Mouse (Mus musculus) hindbrain, embryonic 12.5 days (tissue): Measurements from ENCODE around the gene Ywhae. TPM values are rescaled to one million over a fixed set of nuclear protein-coding genes. Genes with fewer than 3 reads are reported as not detected.
A peak's percentile ranks its signal among the peaks of the same experiment; 100 is the strongest.
"Not testable (repeated sequence)": the region's sequence is repeated elsewhere in the genome, so short reads cannot be mapped to it uniquely, and the experiment has no call there.

ENCODE experiments used
- ATAC-seq: fragments of 200-750 bp; cut with Nextera tagmentation; 2 replicates; pipeline ENCODE4 v1.8.0; 2017; ENCODE audit warnings: moderate TSS enrichment; ENCODE audit not compliant: low FRiP score
- H3K27ac ChIP-seq: fragments of 300-500 bp; sonication (generic); 2 replicates; pipeline ENCODE4 v1.5.1; 2016; ENCODE audit warnings: mild to moderate bottlenecking
- H3K27me3 ChIP-seq: fragments of 300-500 bp; sonication (generic); 2 replicates; pipeline ENCODE4 v1.6.1; 2016; ENCODE audit warnings: mild to moderate bottlenecking
- H3K36me3 ChIP-seq: fragments of 300-500 bp; sonication (generic); 2 replicates; pipeline ENCODE4 v1.6.1; 2016; ENCODE audit warnings: mild to moderate bottlenecking
- H3K4me1 ChIP-seq: fragments of 300-500 bp; sonication (generic); 2 replicates; pipeline ENCODE4 v1.6.1; 2016
- H3K4me2 ChIP-seq: fragments of 300-500 bp; sonication (generic); replicated peaks from 2 replicates; pipeline ENCODE4 v1.6.1; 2016; ENCODE audit warnings: mild to moderate bottlenecking
- H3K4me3 ChIP-seq: fragments of 300-500 bp; sonication (generic); 2 replicates; pipeline ENCODE4 v1.5.1; 2016; ENCODE audit warnings: mild to moderate bottlenecking
- H3K9ac ChIP-seq: fragments of 300-500 bp; sonication (generic); 2 replicates; pipeline ENCODE4 v1.6.1; 2016; ENCODE audit warnings: mild to moderate bottlenecking, moderate library complexity
- H3K9me3 ChIP-seq: fragments of 300-500 bp; sonication (generic); replicated peaks from 2 replicates; pipeline ENCODE4 v1.6.1; 2016; ENCODE audit warnings: mild to moderate bottlenecking
- whole genome bisulfite sequencing: fragments of 180-500 bp; shearing (Covaris S2); methylation state at CpG from one replicate; pipeline ENCODE4 v1.1.7; 2016; 5-methylcytosine and 5-hydroxymethylcytosine counted together
- polyA plus RNA-seq: library from polyadenylated mRNA; unstranded; fragments of >200 nt; fragmentation: Nextera tagmentation; extraction: Ambion mirVana; gene quantifications from 2 replicates; pipeline ENCODE4 v1.2.1, GENCODE M21; 2016

Ywhae gene
- 1,318 and 1,416 TPM in 2 replicates for polyA plus RNA-seq

DNA sequence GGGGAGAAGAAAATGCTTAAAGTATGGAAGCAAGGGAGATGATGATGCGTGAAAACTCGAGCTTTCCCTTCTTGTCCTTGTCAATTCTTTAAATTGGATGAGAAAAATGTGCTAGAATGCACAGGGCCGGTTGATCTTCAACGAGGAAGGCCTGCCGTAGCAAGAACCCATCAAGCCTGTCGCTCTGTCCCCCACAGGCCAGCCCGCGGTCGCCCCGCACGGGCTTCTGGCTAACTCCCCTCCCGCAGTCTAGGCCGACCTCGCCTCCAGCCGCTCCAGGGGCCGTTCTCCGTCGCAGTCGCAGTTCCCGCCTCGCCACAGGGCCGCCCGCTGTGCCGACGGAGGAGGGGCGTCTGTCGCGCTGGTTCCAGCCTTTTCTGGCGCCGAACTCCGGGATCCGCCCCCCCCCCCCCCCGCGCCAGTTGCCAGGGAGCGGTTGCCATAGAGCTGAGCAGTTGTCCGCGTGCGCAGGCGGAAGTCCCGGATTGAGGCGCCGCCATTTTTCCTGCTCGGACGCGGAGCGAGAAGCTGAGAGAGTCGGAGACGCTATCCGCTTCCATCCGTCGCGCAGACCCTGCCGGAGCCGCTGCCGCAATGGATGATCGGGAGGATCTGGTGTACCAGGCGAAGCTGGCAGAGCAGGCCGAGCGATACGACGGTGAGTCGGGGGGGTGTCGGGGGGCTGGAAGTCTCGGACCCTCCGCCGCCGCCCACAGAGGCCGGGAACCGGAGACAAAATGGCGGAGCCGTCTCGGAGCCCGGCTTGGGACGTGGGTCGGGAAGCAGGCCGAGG lies at the start of gene Ywhae:
Gene Ywhae, plus strand, starts transcription at position 436 of the 793 bp plus-strand sequence.
- under 1% methylated on average over 73 of the region's 76 CpGs for WGBS

DNA sequence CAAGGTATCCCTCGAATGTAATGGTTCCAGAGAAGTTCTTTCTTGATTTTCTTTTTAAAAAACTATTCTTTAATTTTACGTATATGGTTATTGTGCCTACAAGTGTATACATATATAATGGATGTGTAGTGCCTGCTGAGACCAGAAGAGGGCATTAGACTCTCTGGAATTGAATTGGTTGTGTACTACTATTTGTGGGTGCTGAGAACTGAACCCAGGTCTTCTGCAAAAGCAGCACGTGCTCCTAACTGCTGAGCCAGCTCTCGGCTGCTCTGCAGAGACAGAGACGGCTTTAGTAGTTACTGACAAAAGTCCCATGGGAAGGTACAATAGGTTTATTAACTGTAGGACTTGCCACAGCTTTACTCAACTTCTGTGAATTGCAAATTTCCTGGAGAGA lies 48.2 kb upstream of the Ywhae start:
- peaks cover 10% of the 10 kb centered on the region; the same call in 1 of the 2 replicates for H3K36me3 ChIP-seq
- no peak overlapping the region for H3K4me3 ChIP-seq
- H3K4me1 ChIP-seq = peaks cover 13% of the 10 kb centered on the region
- ATAC-seq = no peak
- no peaks in the 10 kb centered on the region for H3K9me3 ChIP-seq
- no peak overlapping the region for H3K9ac ChIP-seq
- no peak overlapping the region for H3K27ac ChIP-seq
- H3K27me3 ChIP-seq = no peaks in the 10 kb centered on the region
- 94% methylated on average over 5 of the region's 5 CpGs for WGBS
- H3K4me2 ChIP-seq = no peak overlapping the region

More for the DNA sequence above, at the start of gene Ywhae:
- H3K4me2 ChIP-seq = peak within 1 kb of the TSS; percentile 85
- H3K27me3 ChIP-seq = no peaks in the 10 kb centered on the region
- peak within 1 kb of the TSS; percentile 78 for H3K4me3 ChIP-seq
- H3K4me1 ChIP-seq = peaks cover 33% of the 10 kb centered on the region
- no peaks in the 10 kb centered on the region for H3K9me3 ChIP-seq
- ATAC-seq = peak; percentile 94
- 0 out of 2 replicates have a peak, but pooled peaks cover 5% of the 10 kb centered on the region for H3K36me3 ChIP-seq
- peak within 1 kb of the TSS; percentile 99 for H3K27ac ChIP-seq
- peak within 1 kb of the TSS; percentile 99 for H3K9ac ChIP-seq

DNA sequence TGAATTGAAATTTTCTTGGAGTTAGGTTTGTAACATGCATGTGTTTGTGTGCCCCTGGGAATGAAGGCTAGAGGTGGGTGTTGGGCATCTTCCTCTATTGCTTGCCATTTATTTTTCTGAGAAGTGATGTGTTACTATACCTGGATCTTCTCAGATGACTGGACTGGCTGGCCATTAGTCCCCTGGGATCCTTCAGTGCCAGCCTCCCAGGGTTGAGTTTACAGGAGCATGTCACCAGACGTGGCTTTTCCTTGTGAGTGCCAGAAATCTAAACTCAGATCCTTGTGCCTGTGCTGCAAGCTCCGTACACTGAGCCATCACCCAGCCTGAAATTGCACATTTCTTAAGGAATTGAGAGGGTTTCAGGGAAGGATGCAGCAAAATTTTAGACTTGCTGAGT lies 47.7 kb upstream of the Ywhae start:
- no peak for ATAC-seq
- H3K9me3 ChIP-seq = no peaks in the 10 kb centered on the region
- H3K9ac ChIP-seq = no peak overlapping the region
- H3K36me3 ChIP-seq = peaks cover 10% of the 10 kb centered on the region; the same call in 1 of the 2 replicates
- H3K4me3 ChIP-seq = no peak overlapping the region
- H3K4me2 ChIP-seq = no peak overlapping the region
- no peak overlapping the region for H3K27ac ChIP-seq
- WGBS = 82% methylated on average over 2 of the region's 2 CpGs
- no peaks in the 10 kb centered on the region for H3K27me3 ChIP-seq
- H3K4me1 ChIP-seq = peaks cover 13% of the 10 kb centered on the region

DNA sequence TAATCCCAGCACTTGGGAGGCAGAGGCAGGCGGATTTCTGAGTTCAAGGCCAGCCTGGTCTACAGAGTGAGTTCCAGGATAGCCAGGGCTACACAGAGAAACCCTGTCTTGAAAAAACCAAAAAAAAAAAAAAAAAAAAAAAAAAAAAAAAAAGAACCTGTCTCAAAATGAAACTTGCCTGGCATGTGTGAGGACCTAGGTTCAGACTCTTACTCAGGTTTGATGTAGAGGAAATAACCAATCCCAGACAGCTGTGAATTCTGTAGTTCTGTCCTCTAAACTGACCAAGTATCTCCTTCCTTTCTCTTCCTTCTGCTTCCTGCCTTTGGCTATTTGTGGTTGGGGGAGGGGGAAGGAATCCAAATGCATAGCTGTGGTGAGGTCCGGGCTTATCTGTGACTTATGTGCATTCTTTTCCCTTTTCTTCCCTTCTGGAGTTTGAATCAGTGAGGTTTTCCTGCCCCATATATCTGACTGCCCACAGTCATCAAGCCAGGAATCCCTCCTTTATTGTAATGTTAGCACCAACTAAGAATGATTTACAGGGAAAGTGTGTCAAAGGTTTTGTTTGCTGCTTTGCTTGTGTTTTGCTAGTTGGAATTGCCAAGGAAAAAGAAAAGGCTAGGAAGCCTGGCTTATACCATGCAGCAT lies 45.2 kb upstream of the Ywhae start:
- no peak overlapping the region for H3K4me3 ChIP-seq
- WGBS = 81% methylated on average over 2 of the region's 2 CpGs
- 0 out of 2 replicates have a peak, but pooled peaks cover 2% of the 10 kb centered on the region for H3K4me1 ChIP-seq
- no peaks in the 10 kb centered on the region for H3K27me3 ChIP-seq
- H3K36me3 ChIP-seq = peaks cover 24% of the 10 kb centered on the region
- no peak overlapping the region for H3K9ac ChIP-seq
- no peak for ATAC-seq
- no peak overlapping the region for H3K4me2 ChIP-seq
- H3K27ac ChIP-seq = no peak overlapping the region
- no peaks in the 10 kb centered on the region for H3K9me3 ChIP-seq

DNA sequence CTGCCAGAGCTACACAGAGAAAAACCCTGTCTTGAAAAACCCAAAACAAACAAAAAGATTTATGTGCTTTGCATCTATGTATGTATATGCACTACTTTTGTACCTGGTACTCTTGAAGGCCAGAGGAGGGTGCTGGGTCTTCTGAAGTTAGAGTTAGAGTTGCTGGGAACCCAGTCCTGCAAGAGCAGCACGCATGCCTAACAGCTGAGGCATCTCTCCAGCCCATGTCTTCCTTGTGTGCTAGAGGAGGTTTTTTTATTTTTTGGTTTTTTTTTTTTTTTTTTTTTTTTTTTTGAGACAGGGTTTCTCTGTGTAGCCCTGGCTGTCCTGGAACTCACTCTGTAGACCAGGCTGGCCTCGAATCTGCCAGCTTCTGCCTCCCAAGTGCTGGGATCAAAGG lies 44.5 kb upstream of the Ywhae start:
- H3K4me1 ChIP-seq = 0 out of 2 replicates have a peak, but pooled peaks cover 2% of the 10 kb centered on the region
- H3K9ac ChIP-seq = no peak overlapping the region
- no peak overlapping the region for H3K4me2 ChIP-seq
- no peak for ATAC-seq
- H3K36me3 ChIP-seq = peaks cover 28% of the 10 kb centered on the region
- H3K27me3 ChIP-seq = no peaks in the 10 kb centered on the region
- WGBS = 93% methylated on average over 2 of the region's 2 CpGs
- no peak overlapping the region for H3K4me3 ChIP-seq
- H3K9me3 ChIP-seq = no peaks in the 10 kb centered on the region
- H3K27ac ChIP-seq = no peak overlapping the region

DNA sequence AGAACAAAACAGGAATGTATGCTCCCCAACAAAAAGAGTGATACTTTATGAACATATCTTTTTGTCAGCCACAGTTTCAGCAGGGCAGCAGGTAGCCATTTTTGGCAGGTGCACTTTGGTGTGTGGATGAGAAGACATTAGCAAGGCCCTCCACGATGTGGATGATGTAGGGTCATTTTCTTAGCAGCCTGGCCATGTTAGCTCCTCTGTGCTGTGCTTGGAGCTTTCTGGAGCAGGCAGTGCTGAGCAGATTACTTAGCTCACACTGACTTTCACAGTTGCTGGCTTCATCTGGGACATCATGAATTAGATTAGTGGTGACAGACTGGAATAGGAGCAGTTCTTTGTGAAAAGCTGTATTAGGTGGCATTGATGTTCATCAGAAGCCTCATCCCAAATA lies 42.7 kb upstream of the Ywhae start:
- Histone ChIP-seq H3K4me3 (no peak overlapping the region), H3K36me3 (peaks cover 39% of the 10 kb centered on the region), H3K9me3 (no peaks in the 10 kb centered on the region), H3K4me2 (no peak overlapping the region), H3K4me1 (0 out of 2 replicates have a peak, but pooled peaks cover 2% of the 10 kb centered on the region), H3K27ac (no peak overlapping the region), H3K27me3 (no peaks in the 10 kb centered on the region), H3K9ac (no peak overlapping the region)
- 92% methylated on average over 1 of the region's 1 CpGs for WGBS
- ATAC-seq = no peak

DNA sequence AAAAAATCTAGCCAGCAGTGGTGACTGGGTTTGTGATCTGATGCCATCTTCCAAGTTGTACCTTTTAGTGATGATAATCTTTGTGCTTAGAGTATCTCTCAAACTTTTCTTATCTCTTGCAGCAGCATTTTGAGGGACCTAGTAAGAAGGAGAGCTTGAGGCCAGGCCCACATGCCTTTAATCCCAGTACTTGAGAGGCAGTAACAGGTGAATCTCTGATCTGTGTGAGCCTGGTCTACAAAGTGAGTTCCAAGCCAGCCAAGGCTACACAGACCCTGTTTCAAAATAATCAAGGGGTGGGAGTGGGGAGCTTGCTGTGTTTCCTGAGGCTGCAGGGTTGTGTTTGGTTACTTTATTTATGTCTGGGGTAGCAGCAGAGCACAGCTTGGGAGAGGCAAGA lies 41.6 kb upstream of the Ywhae start:
- no peak overlapping the region for H3K4me2 ChIP-seq
- no peaks in the 10 kb centered on the region for H3K27me3 ChIP-seq
- no peak for ATAC-seq
- H3K4me1 ChIP-seq = 0 out of 2 replicates have a peak, but pooled peaks cover under 1% of the 10 kb centered on the region
- peaks cover 42% of the 10 kb centered on the region for H3K36me3 ChIP-seq
- no peak overlapping the region for H3K4me3 ChIP-seq
- H3K27ac ChIP-seq = no peak overlapping the region
- H3K9ac ChIP-seq = no peak overlapping the region
- H3K9me3 ChIP-seq = no peaks in the 10 kb centered on the region

DNA sequence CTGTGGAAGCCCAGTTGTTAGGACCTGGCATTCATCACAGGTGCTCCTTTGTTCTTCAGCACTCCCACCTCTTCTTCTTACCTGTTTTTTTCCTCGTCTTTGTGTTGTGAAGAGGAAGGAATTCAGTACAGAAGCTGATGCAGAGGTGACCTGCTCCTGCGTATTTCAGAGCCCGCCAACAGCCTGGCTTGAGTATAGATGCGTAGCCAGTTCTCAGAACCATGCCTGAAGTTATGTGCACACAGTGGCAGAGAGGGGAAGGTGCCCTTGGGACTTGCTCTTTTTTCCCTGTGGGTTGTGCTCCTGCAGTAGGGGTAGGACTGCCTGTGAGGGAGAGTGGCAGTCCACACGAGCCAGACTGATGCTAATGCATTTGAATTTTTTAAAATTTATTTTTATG lies 39.1 kb upstream of the Ywhae start:
- Histone ChIP-seq H3K27ac (no peak overlapping the region), H3K4me1 (no peaks in the 10 kb centered on the region), H3K4me3 (no peak overlapping the region), H3K27me3 (no peaks in the 10 kb centered on the region), H3K36me3 (peaks cover 65% of the 10 kb centered on the region), H3K9ac (no peak overlapping the region), H3K4me2 (no peak overlapping the region), H3K9me3 (no peaks in the 10 kb centered on the region)
- ATAC-seq = no peak
- WGBS = 94% methylated on average over 5 of the region's 5 CpGs

DNA sequence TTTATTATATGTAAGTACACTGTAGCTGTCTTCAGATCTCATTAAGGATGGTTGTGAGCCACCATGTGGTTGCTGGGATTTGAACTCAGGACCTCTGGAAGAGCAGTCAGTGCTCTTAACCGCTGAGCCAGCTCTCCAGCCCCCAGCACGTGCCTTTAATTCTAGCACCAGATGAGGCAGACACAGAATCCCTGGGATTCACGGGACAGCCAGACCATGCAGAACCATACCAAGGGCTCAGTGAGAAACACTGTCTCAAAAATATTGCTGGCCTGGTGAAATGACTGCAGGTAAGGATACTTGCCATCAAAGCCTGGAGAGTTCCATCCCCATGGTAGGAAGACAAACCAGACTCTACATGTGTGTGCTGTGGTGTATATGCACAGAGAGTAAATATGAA lies 35.2 kb upstream of the Ywhae start:
- not testable (repeated sequence) for H3K4me1 ChIP-seq, H3K9ac ChIP-seq, H3K9me3 ChIP-seq, H3K27ac ChIP-seq, H3K4me3 ChIP-seq, H3K4me2 ChIP-seq, H3K27me3 ChIP-seq, ATAC-seq
- H3K36me3 ChIP-seq = peaks cover 80% of the 10 kb centered on the region
- WGBS = 90% methylated on average over 3 of the region's 3 CpGs

DNA sequence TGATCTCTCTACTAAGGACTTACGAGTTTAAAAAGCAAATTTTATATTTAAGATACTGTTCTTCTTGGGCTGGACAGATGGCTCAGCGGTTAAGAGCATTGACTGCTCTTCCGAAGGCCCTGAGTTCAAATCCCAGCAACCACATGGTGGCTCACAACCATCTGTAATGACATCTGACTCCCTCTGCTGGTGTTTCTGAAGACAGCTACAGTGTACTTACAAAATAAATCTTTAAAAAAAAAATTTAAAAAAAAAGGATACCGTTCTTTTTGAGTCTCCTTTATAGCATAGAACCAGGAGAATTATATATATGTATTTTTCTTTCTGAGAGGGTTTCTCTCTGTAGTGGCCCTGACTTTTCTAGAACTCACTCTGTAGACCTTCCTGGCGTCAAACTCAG lies 32.1 kb upstream of the Ywhae start:
- H3K36me3 ChIP-seq = peaks cover 82% of the 10 kb centered on the region
- H3K4me3 ChIP-seq = no peak overlapping the region
- ATAC-seq = no peak
- H3K4me2 ChIP-seq = no peak overlapping the region
- no peaks in the 10 kb centered on the region for H3K4me1 ChIP-seq
- no peak overlapping the region for H3K9ac ChIP-seq
- WGBS = 96% methylated on average over 5 of the region's 5 CpGs
- H3K27me3 ChIP-seq = no peaks in the 10 kb centered on the region
- no peaks in the 10 kb centered on the region for H3K9me3 ChIP-seq
- H3K27ac ChIP-seq = no peak overlapping the region

DNA sequence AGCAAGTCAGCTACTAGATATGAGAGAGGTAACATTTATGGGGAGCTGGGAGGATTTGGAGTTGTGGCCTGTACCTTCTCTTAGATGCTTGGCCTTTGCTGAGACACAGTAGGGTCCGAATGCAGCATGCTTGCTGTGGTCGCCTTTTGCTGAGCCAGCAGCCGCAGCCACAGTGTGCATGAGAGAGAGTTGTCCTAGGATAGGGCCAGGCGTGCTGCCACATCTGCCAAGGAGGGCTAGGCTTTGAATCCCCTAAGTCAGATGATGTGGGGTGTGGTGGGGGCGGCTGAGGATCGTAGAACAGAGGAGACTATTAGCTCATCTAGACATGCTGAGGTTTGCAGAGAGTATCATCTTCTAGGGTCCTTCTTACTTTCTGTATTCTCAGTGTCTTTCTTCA lies 29.9 kb upstream of the Ywhae start:
- Histone ChIP-seq H3K4me2 (no peak overlapping the region), H3K36me3 (peaks cover 77% of the 10 kb centered on the region), H3K4me3 (no peak overlapping the region), H3K27me3 (no peaks in the 10 kb centered on the region), H3K9ac (no peak overlapping the region), H3K27ac (no peak overlapping the region), H3K4me1 (no peaks in the 10 kb centered on the region), H3K9me3 (no peaks in the 10 kb centered on the region)
- WGBS = 94% methylated on average over 6 of the region's 6 CpGs
- no peak for ATAC-seq

DNA sequence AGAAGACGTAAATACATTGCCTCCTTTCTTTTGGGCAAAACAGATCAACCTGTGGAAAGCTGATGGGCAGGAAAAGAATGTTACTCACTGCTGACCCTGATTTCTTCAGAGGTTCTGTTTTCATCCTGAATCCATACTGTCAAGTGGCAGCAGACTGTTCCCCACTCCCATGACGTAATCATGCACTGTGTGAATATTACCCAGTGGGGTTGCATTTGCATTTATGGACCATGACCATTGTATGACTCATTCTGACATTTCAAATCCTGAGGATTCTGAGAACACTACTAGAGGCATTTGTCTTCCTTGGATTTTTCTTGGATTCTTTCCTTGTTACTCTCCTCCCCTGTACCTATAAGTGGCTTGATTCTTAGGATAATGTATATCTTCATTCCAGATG lies 28.9 kb upstream of the Ywhae start:
- 96% methylated on average over 2 of the region's 2 CpGs for WGBS
- Histone ChIP-seq H3K4me1 (no peaks in the 10 kb centered on the region), H3K9ac (no peak overlapping the region), H3K27me3 (no peaks in the 10 kb centered on the region), H3K4me2 (no peak overlapping the region), H3K27ac (no peak overlapping the region), H3K9me3 (no peaks in the 10 kb centered on the region), H3K36me3 (peaks cover 68% of the 10 kb centered on the region), H3K4me3 (no peak overlapping the region)
- ATAC-seq = no peak
